Mouse (Mus musculus) midbrain, embryonic 12.5 days (tissue): ENCODE measurements around the gene Slc35c2. TPM values are rescaled to one million over a fixed set of nuclear protein-coding genes. Genes with fewer than 3 reads are reported as not detected.

ENCODE experiments used
- ATAC-seq: fragments of 200-750 bp; cut with Nextera tagmentation; 2 replicates; pipeline ENCODE4 v1.8.0; 2017; ENCODE audit warnings: low read depth, moderate TSS enrichment, moderate library complexity; ENCODE audit not compliant: low FRiP score
- H3K27ac ChIP-seq: fragments of 300-500 bp; sonication (generic); replicated peaks from 2 replicates; pipeline ENCODE4 v1.5.1; 2016; ENCODE audit warnings: mild to moderate bottlenecking
- H3K27me3 ChIP-seq: fragments of 300-500 bp; sonication (generic); 2 replicates; pipeline ENCODE4 v1.6.1; 2016; ENCODE audit warnings: mild to moderate bottlenecking
- H3K36me3 ChIP-seq: fragments of 300-500 bp; sonication (generic); 2 replicates; pipeline ENCODE4 v1.6.1; 2016
- H3K4me1 ChIP-seq: fragments of 300-500 bp; sonication (generic); 2 replicates; pipeline ENCODE4 v1.6.1; 2016
- H3K4me2 ChIP-seq: fragments of 300-500 bp; sonication (generic); replicated peaks from 2 replicates; pipeline ENCODE4 v1.6.1; 2016; ENCODE audit warnings: mild to moderate bottlenecking, moderate library complexity
- H3K4me3 ChIP-seq: fragments of 300-500 bp; sonication (generic); 2 replicates; pipeline ENCODE4 v1.5.1; 2016; ENCODE audit warnings: mild to moderate bottlenecking
- H3K9ac ChIP-seq: fragments of 300-500 bp; sonication (generic); replicated peaks from 2 replicates; pipeline ENCODE4 v1.6.1; 2016; ENCODE audit warnings: mild to moderate bottlenecking, moderate library complexity
- H3K9me3 ChIP-seq: fragments of 300-500 bp; sonication (generic); 2 replicates; pipeline ENCODE4 v1.6.1; 2016; ENCODE audit warnings: mild to moderate bottlenecking
- whole genome bisulfite sequencing: fragments of 180-500 bp; shearing (Covaris S2); methylation state at CpG from one replicate; pipeline ENCODE4 v1.1.7; 2016; 5-methylcytosine and 5-hydroxymethylcytosine counted together
- polyA plus RNA-seq: library from polyadenylated mRNA; unstranded; fragments of >200 nt; fragmentation: Nextera tagmentation; extraction: Ambion mirVana; gene quantifications from 2 replicates; pipeline ENCODE4 v1.2.1, GENCODE M21; 2016

The Slc35c2 gene
- polyA plus RNA-seq, 1 experiment from 2014 or later: 67.1 TPM

GRCm38 (mm10) chr2:165270858-165271257 lies 16.8 kb downstream of the Slc35c2 start:
- WGBS: 57% methylated on average over 7 of the region's 7 CpGs
- 0 out of 2 replicates have a peak overlapping the region, but pooled peaks have one; percentile 30 for H3K27ac ChIP-seq

GRCm38 (mm10) chr2:165266739-165267138 lies 20.9 kb downstream of the Slc35c2 start:
- Histone ChIP-seq H3K9me3 (no peaks in the 10 kb centered on the region), H3K9ac (no peak overlapping the region), H3K4me2 (peak overlapping the region; percentile 31), H3K27ac (peak overlapping the region; percentile 58; the same call in 1 of the 2 replicates), H3K4me3 (no peak overlapping the region), H3K36me3 (no peaks in the 10 kb centered on the region), H3K27me3 (peaks cover 40% of the 10 kb centered on the region), H3K4me1 (peaks cover 44% of the 10 kb centered on the region)
- ATAC-seq: no peak
- WGBS: 5% methylated on average over 12 of the region's 12 CpGs

More at GRCm38 (mm10) chr2:165270858-165271257, 16.8 kb downstream of the Slc35c2 start:
- no peak overlapping the region for H3K4me3 ChIP-seq
- H3K9me3 ChIP-seq: no peaks in the 10 kb centered on the region
- H3K36me3 ChIP-seq: no peaks in the 10 kb centered on the region
- no peak overlapping the region for H3K4me2 ChIP-seq
- H3K4me1 ChIP-seq: peaks cover 58% of the 10 kb centered on the region
- no peak overlapping the region for H3K9ac ChIP-seq
- ATAC-seq: no peak
- H3K27me3 ChIP-seq: peaks cover 28% of the 10 kb centered on the region

GRCm38 (mm10) chr2:165263861-165264260 lies 23.8 kb downstream of the Slc35c2 start:
- Histone ChIP-seq H3K9me3 (no peaks in the 10 kb centered on the region), H3K36me3 (no peaks in the 10 kb centered on the region), H3K4me2 (no peak overlapping the region), H3K4me3 (no peak overlapping the region), H3K27ac (no peak overlapping the region), H3K27me3 (peaks cover 58% of the 10 kb centered on the region), H3K4me1 (peaks cover 31% of the 10 kb centered on the region), H3K9ac (no peak overlapping the region)
- 61% methylated on average over 7 of the region's 7 CpGs for WGBS
- ATAC-seq: 0 out of 2 replicates have a peak, but pooled peaks have one; percentile 11

GRCm38 (mm10) chr2:165262274-165262990 lies 25.2 kb downstream of the Slc35c2 start:
- H3K9me3 ChIP-seq: no peaks in the 10 kb centered on the region
- WGBS: 68% methylated on average over 18 of the region's 18 CpGs
- no peak overlapping the region for H3K27ac ChIP-seq
- no peak overlapping the region for H3K9ac ChIP-seq
- peaks cover 37% of the 10 kb centered on the region for H3K4me1 ChIP-seq
- no peak for ATAC-seq
- no peak overlapping the region for H3K4me2 ChIP-seq
- no peaks in the 10 kb centered on the region for H3K36me3 ChIP-seq
- H3K4me3 ChIP-seq: no peak overlapping the region
- H3K27me3 ChIP-seq: peaks cover 61% of the 10 kb centered on the region

GRCm38 (mm10) chr2:165259859-165260258 lies 27.8 kb downstream of the Slc35c2 start:
- Histone ChIP-seq H3K27me3 (peaks cover 74% of the 10 kb centered on the region), H3K36me3 (no peaks in the 10 kb centered on the region), H3K4me1 (peaks cover 29% of the 10 kb centered on the region), H3K4me2 (no peak overlapping the region), H3K9ac (no peak overlapping the region), H3K9me3 (no peaks in the 10 kb centered on the region), H3K4me3 (no peak overlapping the region), H3K27ac (no peak overlapping the region)
- WGBS: 81% methylated on average over 8 of the region's 8 CpGs
- no peak for ATAC-seq

- Histone ChIP-seq H3K36me3 (no peaks in the 10 kb centered on the region), H3K4me2 (no peak overlapping the region), H3K9ac (no peak overlapping the region), H3K4me1 (peaks cover 33% of the 10 kb centered on the region), H3K4me3 (no peak overlapping the region), H3K27me3 (peaks cover 88% of the 10 kb centered on the region), H3K9me3 (no peaks in the 10 kb centered on the region), H3K27ac (no peak overlapping the region)
- ATAC-seq: no peak
- 86% methylated on average over 6 of the region's 6 CpGs for WGBS
Observed at GRCm38 (mm10) chr2:165258321-165258720, 29.3 kb downstream of the Slc35c2 start.

GRCm38 (mm10) chr2:165257151-165257834 lies 30.4 kb downstream of the Slc35c2 start:
- ATAC-seq: no peak
- no peak overlapping the region for H3K4me3 ChIP-seq
- H3K4me1 ChIP-seq: peaks cover 31% of the 10 kb centered on the region
- H3K9me3 ChIP-seq: no peaks in the 10 kb centered on the region
- H3K36me3 ChIP-seq: no peaks in the 10 kb centered on the region
- no peak overlapping the region for H3K4me2 ChIP-seq
- H3K27ac ChIP-seq: no peak overlapping the region
- H3K27me3 ChIP-seq: peaks cover 88% of the 10 kb centered on the region
- 39% methylated on average over 11 of the region's 11 CpGs for WGBS
- H3K9ac ChIP-seq: no peak overlapping the region

- no peak overlapping the region for H3K4me2 ChIP-seq
- H3K27me3 ChIP-seq: peaks cover 86% of the 10 kb centered on the region
- peaks cover 31% of the 10 kb centered on the region for H3K4me1 ChIP-seq
- H3K9ac ChIP-seq: no peak overlapping the region
- no peak overlapping the region for H3K27ac ChIP-seq
- 72% methylated on average over 10 of the region's 10 CpGs for WGBS
- ATAC-seq: no peak
- no peaks in the 10 kb centered on the region for H3K36me3 ChIP-seq
- no peaks in the 10 kb centered on the region for H3K9me3 ChIP-seq
- no peak overlapping the region for H3K4me3 ChIP-seq
Observed at GRCm38 (mm10) chr2:165256213-165256612, 31.5 kb downstream of the Slc35c2 start.

GRCm38 (mm10) chr2:165253867-165254266 lies 33.8 kb downstream of the Slc35c2 start:
- H3K9ac ChIP-seq: peak overlapping the region; percentile 7
- WGBS: 1% methylated on average over 10 of the region's 10 CpGs
- no peaks in the 10 kb centered on the region for H3K9me3 ChIP-seq
- peak; percentile 84 for ATAC-seq
- no peak overlapping the region for H3K4me3 ChIP-seq
- H3K36me3 ChIP-seq: no peaks in the 10 kb centered on the region
- peaks cover 80% of the 10 kb centered on the region for H3K27me3 ChIP-seq
- peak overlapping the region; percentile 15 for H3K4me2 ChIP-seq
- H3K27ac ChIP-seq: peak overlapping the region; percentile 15; the same call in 1 of the 2 replicates
- peaks cover 37% of the 10 kb centered on the region for H3K4me1 ChIP-seq

- Histone ChIP-seq H3K4me2 (no peak overlapping the region), H3K4me1 (peaks cover 38% of the 10 kb centered on the region), H3K27ac (0 out of 2 replicates have a peak overlapping the region, but pooled peaks have one; percentile 15), H3K36me3 (no peaks in the 10 kb centered on the region), H3K4me3 (no peak overlapping the region), H3K27me3 (peaks cover 83% of the 10 kb centered on the region), H3K9ac (no peak overlapping the region), H3K9me3 (no peaks in the 10 kb centered on the region)
- ATAC-seq: no peak
- WGBS: 75% methylated on average over 8 of the region's 8 CpGs
Observed at GRCm38 (mm10) chr2:165253269-165253668, 34.4 kb downstream of the Slc35c2 start.

GRCm38 (mm10) chr2:165252801-165253200 lies 34.9 kb downstream of the Slc35c2 start:
- H3K27ac ChIP-seq: no peak overlapping the region
- no peak for ATAC-seq
- no peaks in the 10 kb centered on the region for H3K9me3 ChIP-seq
- H3K9ac ChIP-seq: no peak overlapping the region
- H3K4me3 ChIP-seq: no peak overlapping the region
- H3K4me1 ChIP-seq: peaks cover 36% of the 10 kb centered on the region
- peaks cover 81% of the 10 kb centered on the region for H3K27me3 ChIP-seq
- H3K36me3 ChIP-seq: no peaks in the 10 kb centered on the region
- WGBS: 54% methylated on average over 9 of the region's 9 CpGs
- no peak overlapping the region for H3K4me2 ChIP-seq

- Histone ChIP-seq H3K27me3 (peaks cover 84% of the 10 kb centered on the region), H3K36me3 (no peaks in the 10 kb centered on the region), H3K9me3 (no peaks in the 10 kb centered on the region), H3K27ac (no peak overlapping the region), H3K4me2 (no peak overlapping the region), H3K9ac (no peak overlapping the region), H3K4me3 (no peak overlapping the region), H3K4me1 (peaks cover 33% of the 10 kb centered on the region)
- no peak for ATAC-seq
- 80% methylated on average over 8 of the region's 8 CpGs for WGBS
Observed at GRCm38 (mm10) chr2:165252381-165252780, 35.3 kb downstream of the Slc35c2 start.
